Mouse (Mus musculus) testis, postnatal 14 days (tissue): ENCODE data around the gene Egr2.
A peak's percentile ranks its signal among the peaks of the same experiment; 100 is the strongest.

ENCODE experiments used
- DNase-seq: peaks from one replicate; pipeline ENCODE4 v3.0.0; 2021; ENCODE audit warnings: low spot score

Gene Egr2

DNA sequence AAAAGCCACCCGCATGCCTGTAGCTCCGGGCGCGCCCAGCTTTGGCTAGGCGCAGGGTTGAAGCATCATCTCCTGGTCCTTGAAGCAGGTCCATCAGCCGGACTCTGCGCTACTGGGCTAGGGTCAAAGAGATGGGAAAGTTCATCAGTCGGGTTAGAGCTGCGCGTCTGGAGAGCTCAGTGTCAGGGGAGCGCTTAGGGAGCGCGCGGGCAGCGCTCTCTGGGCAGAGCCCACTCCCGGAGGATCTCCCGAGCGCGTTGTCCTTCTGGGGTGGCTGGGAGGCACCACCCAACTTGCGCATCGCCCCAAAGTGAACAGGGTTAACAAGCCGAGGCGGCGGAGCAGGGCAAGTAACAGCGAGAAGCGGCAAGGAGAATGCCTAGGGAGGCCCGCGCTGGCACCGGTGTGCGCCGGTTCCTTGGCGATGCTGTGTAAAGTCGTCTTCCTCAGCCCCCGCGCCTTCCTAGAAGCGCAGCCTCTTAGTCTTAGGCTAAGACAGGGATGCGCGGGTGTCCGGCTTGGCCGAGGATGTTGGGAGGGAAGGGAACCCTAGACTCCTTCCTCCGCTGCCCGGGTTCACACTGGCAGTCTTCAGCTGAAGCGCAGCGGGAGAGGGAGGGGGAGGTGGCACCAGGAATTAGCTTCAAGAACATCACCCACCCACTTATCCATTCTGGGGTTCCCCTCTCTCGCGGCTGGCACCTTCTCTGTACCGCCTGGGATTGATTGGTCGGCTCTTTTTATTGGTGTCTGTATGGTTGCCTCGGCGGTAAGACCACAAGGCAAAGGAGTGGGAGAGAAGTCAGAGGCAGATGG, 3.5 kb downstream of the Egr2 start:
- DNase-seq = no peak

DNA sequence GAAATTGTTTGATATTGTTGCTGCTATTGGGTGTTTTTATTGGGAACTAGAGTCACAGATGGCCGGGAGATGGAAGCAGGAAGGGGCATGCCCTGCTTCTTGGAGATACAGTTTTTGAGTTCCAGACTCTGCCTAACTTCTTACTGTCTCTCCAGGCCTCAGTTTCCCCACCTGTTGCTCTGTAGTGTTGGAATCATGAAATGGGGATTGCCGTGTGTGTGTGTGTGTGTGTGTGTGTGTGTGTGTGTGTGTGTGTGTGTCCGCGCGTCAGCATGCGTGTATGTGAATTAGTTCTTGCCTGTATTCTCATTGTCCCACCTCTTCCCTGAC, 4.1 kb downstream of the Egr2 start:
- DNase-seq = no peak

DNA sequence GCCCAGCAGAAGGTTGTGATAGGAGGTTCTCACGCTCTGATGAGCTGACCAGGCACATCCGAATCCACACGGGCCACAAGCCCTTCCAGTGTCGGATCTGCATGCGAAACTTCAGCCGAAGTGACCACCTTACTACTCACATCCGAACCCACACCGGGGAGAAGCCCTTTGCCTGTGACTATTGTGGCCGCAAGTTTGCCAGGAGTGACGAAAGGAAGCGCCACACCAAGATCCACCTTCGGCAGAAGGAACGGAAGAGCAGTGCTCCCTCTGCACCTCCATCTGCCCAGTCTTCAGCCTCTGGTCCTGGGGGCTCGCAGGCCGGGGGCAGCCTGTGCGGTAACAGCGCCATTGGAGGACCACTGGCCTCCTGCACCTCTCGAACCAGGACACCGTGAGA, 5.3 kb downstream of the Egr2 start:
- DNase-seq = no peak

DNA sequence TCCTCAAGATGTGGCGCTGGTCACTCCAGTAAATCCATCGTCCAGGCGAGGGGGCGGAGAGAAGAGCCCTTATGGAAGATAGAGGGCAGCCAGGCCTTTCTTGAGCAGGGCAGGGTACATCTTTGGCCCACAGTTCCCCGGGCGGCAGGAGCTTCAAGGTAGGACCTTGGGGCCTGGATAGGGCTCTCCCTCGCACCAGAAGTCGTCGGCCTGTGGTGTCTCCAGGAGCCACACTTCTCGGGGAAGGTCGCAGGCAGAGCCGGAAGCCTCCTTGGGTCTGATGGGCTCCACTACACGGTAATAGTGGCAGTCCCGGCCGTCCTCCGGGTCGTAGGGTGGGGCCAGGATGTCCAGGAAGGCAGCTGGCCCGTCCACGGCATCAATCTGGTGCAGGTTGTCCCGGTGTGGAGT, 12.6 kb downstream of the Egr2 start:
- DNase-seq = peak; percentile 43

DNA sequence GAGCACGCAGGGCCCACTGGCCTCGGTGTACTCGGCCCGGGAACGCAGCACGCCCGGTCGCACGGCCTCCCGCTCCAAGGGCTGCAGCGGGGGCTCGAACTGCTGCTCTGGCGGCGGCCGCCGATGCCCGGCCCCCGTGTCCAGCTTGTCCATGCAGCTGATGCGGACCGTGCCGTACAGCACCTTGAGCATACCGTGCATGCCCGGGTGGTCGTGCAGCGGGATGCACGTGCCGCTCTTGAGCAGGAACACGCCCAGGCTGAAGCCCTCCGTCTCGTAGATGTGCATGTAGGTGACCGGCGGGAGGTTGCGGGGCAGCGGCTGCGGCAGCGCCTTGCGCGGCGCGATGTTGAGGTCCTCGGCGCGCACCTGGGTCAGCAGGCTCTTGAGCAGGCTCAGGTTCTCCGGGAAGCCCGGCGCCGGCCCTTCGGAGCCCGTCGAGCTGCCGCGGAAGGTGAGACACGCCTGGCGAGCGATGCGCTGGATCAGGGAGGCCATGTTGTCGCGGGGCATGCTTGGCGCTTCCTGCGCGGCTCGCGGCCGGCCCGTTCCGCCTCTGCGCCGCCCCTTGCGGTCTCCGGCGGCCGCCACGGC, 13.1 kb downstream of the Egr2 start:
- peak; percentile 74 for DNase-seq

DNA sequence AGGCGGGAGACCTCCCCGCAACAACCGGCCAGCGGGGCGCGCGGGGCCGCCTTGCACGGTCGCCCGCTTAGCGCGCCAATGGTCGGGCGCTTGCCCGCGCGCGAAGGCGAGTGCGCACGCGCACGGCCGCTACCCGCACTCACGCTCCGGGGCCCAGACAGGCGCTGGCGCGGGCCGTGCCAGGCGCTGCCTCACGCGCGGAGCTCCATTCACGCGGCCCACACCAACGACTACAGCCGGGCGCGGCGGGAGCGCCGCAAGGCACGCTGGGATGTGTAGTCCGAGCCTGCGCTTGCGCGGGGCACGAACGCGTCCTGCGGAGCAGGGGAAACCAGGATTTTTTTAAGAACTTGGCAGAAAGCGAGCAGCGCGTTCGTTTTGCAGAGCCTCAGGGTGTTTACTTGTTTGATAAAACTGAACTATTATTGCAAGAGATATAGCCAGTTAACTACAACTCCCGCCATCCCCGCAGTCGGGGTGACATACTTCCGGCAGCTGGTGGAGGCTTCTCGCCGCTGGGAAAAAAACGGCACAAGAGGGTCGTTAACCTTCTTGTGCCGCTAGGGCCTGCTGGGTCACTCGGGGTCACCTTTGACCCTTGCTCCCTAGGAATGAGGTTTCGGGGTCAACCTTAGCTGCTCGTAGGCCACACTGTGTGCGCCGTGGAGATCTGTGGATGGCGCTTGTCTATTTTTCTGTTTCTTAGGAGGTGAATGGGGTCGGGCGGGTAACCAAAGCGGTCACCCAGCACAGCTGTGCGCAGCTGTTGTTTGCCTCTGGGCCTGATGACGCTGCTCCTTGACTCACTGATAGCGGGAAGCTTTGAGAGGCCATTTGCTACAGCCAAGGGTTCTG, 13.8 kb downstream of the Egr2 start, which contains the start of gene Ado:
Ado (minus strand) TSS at position 79 of the 855 bp plus-strand sequence.
- DNase-seq = peak; percentile 93

DNA sequence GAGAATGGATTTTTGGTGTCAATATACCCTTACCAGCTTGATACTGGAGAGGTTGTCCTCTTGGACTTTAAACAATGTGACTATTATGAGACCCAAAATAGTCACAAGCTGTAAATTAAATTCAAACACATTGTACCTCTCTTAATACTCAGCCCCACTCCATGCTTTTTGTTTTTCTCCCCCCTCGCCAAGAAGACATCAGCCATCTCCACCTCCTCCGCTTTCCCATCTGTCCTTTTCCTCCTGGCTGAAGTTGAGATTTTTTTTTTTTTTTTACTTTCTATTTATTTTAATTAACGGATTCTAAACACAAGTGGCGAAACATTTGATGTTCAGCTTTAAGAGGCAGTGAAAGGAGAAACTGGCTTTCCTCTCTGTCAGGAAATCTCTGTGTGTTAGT, 22.8 kb downstream of the Egr2 start:
- DNase-seq = no peak

DNA sequence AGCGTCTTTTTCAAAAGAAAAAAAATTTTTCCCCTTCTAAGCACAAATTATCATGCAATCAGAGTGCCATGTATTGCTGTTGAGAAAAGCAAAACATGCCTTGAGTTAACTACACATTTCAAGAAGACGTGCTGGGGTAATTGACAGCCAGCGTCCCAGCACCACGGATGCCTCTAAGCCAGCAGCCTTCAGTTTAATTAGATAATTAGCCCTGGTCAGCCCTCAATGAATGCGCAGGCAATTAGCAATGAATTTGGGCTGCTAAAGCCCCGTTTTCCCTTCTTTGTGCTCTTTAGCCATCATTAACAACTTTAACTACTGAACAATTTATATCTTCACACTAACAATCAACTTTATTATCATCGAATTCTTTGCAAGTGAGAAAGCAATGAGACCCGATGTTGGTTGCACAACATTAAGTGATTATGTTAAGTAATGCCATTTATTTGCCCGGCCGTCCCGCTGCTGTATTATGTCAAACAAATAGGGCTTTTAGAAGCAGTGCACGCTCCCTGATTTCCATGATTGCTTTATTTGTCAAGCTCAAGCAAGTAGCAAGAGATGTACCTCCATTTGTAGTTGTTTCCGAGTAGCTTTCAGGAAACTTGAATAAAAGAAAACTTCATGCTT, 24.6 kb downstream of the Egr2 start:
- no peak for DNase-seq

DNA sequence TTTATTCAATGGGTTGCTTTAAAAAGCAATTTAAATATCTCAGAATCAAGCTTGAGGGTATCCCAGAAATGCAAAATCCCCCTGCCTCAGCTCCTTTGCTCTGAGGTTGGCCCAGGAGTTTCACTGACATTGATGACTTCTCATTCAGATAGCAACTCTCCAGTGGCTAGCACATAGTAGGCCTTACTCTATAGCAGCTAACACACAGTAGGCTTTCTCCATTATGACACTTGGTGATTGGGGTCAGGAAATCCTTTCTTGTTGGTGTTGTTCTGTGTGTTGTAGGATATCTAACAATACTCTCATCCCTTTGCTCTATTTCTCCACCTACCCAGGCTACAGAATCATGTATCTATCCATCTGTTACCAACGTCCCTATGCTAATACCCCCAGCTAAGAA, 25.9 kb downstream of the Egr2 start:
- no peak for DNase-seq

DNA sequence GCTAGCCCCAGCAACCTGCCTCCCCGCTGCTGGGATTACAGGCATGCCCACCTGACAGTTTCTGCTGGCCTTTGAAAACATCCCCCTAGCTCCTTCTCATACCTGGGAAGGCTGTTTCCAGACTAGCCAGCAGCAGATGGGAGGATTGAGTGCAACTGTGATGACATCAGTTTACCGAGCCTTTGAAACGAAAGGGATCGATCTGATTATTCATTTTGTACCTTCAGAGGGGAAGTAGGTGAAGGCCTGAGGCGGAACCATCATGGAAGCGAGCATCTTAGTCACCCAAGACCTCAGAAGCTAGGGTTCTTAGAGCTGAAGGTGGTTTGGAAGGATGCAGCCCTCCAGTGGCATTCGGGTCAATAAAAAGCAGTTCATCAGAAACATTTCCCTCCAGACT, 29.2 kb downstream of the Egr2 start:
- DNase-seq = no peak

DNA sequence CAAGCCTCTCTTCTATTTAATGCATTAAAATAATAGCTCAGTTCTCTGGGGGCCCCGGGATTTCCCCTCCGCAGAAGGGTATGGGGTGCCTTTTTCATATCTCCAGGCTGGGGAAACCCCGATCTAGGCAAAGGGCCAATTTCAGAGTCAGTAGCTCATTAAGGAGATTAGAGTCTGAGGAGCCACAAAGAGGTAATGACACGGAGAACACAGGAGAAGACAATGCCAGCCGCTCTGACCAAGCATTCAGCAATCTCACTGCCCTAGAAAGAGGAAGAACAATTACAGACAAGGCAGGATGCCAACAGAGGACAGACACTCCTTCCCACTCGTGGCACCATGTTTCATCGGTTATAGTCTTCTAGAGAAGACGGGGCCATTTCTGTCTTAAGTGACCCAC, 30.8 kb downstream of the Egr2 start:
- no peak for DNase-seq

DNA sequence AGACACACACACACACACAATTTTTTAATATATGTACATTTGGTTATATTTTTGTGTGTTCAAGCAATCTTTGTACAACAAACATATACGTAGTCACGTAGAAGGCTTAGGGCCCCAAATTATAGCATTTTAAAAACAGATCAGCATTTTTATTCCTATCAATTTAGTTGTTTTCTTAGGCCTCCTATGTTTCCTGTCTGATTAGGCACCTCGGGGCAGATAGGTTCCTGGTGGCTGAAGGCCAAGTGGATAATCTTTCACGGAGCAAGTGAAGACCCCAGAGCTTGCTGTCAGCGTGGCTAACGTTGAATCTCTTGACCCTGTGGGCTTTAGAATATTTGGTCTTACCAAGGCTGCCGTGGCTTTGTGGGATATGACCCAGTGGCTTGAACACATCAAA, 34.3 kb downstream of the Egr2 start:
- DNase-seq = no peak

DNA sequence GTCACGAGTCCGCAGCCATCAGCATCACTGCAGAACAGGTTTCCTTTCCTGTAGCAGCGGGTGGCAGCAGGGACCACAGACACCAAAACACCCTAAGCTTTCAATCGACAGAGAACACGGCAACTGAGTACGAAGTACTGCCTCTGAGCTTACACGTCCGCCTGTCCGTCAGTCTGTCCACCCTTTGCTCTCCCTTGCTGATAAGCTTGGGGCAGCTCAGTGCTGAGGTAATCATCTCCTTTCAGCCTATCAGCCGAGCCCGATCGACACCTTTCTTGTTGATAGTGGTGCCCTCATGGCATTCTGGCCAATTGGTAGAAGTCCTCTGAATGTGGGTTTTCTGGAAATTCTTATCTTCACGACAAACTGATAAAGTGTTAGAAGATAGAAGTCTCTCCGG, 36.2 kb downstream of the Egr2 start:
- no peak for DNase-seq

DNA sequence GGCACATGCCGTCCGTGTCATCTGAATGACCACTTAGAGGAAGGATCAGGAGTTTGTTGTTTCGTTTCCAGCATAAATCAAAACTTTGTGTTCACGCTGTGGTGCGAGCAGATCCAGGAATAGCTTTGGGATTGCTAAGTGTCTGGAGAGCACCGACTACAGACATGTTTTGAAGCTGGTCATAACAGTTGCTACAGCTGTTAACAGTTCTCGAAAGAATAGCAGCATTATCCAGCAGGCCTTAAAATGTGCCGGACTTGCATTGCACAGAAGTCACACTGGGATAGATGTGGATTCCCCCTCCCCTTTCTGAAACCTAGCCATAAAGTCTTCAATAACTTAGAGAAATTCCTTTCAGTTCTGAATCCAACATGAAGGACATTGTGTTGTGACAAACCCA, 38.0 kb downstream of the Egr2 start:
- DNase-seq = no peak

DNA sequence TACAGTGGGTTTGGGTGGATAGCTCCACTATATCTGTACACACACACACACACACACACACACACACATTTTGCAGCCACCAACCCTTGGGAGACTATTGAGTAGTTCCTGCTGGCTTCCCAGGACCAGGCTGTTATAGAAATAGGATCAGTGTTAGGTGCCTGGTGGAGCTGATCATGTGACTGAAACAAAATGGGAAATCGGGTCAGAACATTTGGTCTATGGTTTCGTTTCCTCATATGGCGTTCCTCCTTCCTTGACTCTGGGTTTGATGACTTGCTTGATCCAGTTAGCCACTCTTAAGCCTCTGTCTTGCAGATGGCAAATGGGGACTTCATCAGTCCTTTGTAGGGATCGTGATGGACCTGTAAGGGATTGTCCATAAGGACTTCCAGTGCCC, 44.6 kb downstream of the Egr2 start:
- no peak for DNase-seq

DNA sequence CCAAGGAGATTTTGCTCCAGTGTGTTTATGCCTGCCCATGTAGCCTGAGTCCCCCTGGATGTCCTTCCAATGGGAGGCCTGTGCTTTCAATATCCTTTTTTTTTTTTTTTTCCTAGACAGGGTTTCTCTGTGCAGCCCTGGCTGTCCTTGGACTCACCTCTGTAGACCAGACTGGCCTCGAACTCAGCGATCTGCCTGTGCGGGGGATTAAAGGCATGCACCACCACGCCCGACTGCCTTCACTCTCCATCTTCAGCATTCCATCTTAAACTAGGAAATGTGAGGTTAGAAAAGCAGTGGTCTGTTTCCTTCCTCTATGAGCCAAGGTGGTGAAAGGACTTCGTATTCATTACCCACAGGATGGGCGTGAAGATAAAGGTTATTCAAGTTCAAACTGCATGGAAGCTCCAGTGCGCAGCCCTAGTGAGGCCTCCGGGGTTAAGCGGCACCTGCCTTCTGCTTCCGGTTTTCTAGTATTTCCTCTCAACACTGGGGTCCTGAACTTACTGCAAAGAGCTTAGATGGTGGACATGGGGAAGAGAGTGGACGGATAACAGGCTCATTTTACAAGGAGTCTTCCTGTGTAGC, 46.5 kb downstream of the Egr2 start:
- DNase-seq = no peak

DNA sequence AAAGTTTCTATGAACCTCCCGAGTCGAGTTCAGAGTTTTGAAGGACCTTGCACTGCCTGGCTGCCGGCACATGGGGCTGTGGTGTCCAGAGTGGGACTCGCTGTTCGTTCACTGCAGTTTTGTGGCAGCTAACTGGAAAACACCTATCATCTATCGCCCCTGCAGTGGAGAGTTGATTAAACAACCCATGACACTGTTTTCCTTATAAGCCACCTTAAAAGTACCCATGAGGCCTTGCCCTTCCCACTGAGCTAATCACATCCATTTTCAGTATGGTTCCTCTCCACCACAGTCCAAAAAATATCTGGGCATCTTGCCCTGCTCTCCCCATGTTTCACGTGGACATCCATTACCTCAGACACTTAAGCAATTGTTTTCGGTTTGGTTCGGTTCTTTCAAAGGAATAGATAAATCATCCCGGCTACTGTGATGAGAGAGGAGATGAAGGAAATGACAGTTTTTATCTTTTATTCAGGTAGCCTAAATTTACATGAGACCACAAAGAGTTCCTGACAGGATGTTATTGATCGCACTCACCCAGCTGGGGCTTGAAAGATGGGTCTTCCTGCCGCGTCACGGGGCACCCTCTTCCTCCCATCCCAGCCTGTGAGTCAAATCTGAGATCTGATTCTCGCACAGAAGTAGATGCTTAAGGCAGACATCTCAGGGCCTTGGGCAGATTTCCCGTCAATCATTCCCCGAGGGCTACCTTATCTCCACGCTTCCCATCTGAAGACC, 50.8 kb downstream of the Egr2 start:
- no peak for DNase-seq
